Mouse (Mus musculus) cerebellum, postnatal 10 days (tissue): ENCODE measurements around the gene Gpr137.

Source experiments
- DNase-seq, 2 experiments: peaks; one replicate each; pipeline ENCODE4 v3.0.0; 2021; ENCODE audit warnings: mixed read lengths in 2 of 2

Gpr137 gene

GRCm38 (mm10) chr19:6920741-6921636 lies 21.3 kb downstream of the Gpr137 start:
- peak; percentile 71 to 72 for DNase-seq

- peak; percentile 55 to 62 for DNase-seq
These were observed 22.2 kb downstream of the Gpr137 start for GRCm38 (mm10) chr19:6919876-6920740.

GRCm38 (mm10) chr19:6919431-6919830 lies 22.8 kb downstream of the Gpr137 start:
- DNase-seq: no peak

- no peak for DNase-seq
These were observed 24.0 kb downstream of the Gpr137 start for GRCm38 (mm10) chr19:6918321-6918720.

- DNase-seq: no peak
These were observed 25.8 kb downstream of the Gpr137 start for GRCm38 (mm10) chr19:6916496-6916895.

- no peak for DNase-seq
These were observed 27.0 kb downstream of the Gpr137 start for GRCm38 (mm10) chr19:6915276-6915675.

GRCm38 (mm10) chr19:6914540-6914939 lies 27.7 kb downstream of the Gpr137 start:
- no peak for DNase-seq

- DNase-seq: peak in 1 of 2 experiments; percentile 41
These were observed 28.3 kb downstream of the Gpr137 start for GRCm38 (mm10) chr19:6913991-6914390.

GRCm38 (mm10) chr19:6913036-6913435 lies 29.2 kb downstream of the Gpr137 start:
- no peak for DNase-seq

GRCm38 (mm10) chr19:6912205-6912970 lies 29.9 kb downstream of the Gpr137 start:
- DNase-seq: no peak

GRCm38 (mm10) chr19:6911101-6912074 lies 30.9 kb downstream of the Gpr137 start:
- peak in 1 of 2 experiments; percentile 28 for DNase-seq

- peak; percentile 63 to 69 for DNase-seq
These were observed 32.0 kb downstream of the Gpr137 start for GRCm38 (mm10) chr19:6910306-6910705.

- DNase-seq: peak; percentile 92 to 96
These were observed 32.6 kb downstream of the Gpr137 start, which contains the start of the genes Trmt112 and Prdx5 for GRCm38 (mm10) chr19:6909507-6910289. TSS of gene Trmt112 (plus strand) at chr19:6909698. TSS of gene Prdx5 (minus strand) at chr19:6910106.

- no peak for DNase-seq
These were observed 33.3 kb downstream of the Gpr137 start for GRCm38 (mm10) chr19:6909021-6909420.

GRCm38 (mm10) chr19:6907811-6908540 lies 34.3 kb downstream of the Gpr137 start:
- DNase-seq: no peak

GRCm38 (mm10) chr19:6907094-6907493 lies 35.2 kb downstream of the Gpr137 start:
- no peak for DNase-seq

- DNase-seq: no peak
These were observed 36.1 kb downstream of the Gpr137 start for GRCm38 (mm10) chr19:6906199-6906598.

- no peak for DNase-seq
These were observed 36.7 kb downstream of the Gpr137 start for GRCm38 (mm10) chr19:6905498-6906159.

- no peak for DNase-seq
These were observed 37.4 kb downstream of the Gpr137 start for GRCm38 (mm10) chr19:6904846-6905245.
